Mouse (Mus musculus) G1E (cell line): ENCODE results near the gene Rpl29. TPM values are rescaled to one million over a fixed set of nuclear protein-coding genes. Genes with fewer than 3 reads are reported as not detected.

Experiments used
- ATAC-seq: 2 replicates; pipeline ENCODE4 v1.8.0; 2016; ENCODE audit warnings: mild to moderate bottlenecking; ENCODE audit not compliant: insufficient number of reproducible peaks, poor library complexity, low FRiP score, severe bottlenecking; ENCODE audit errors: extremely low read depth
- DNase-seq: peaks from one replicate; pipeline ENCODE4 v3.0.0; 2012; ENCODE audit warnings: low spot score
- H3K27me3 ChIP-seq: 2 replicates; pipeline ENCODE4 v1.6.1; 2012; ENCODE audit warnings: mild to moderate bottlenecking, low read length, inconsistent platforms; ENCODE audit not compliant: insufficient read depth
- H3K36me3 ChIP-seq: replicated peaks from 2 replicates; pipeline ENCODE3; 2012; ENCODE audit warnings: mild to moderate bottlenecking, inconsistent platforms
- H3K4me1 ChIP-seq: 2 replicates; pipeline ENCODE4 v1.6.1; 2012; ENCODE audit warnings: low read depth, low read length, inconsistent platforms, mixed read lengths; ENCODE audit not compliant: insufficient read depth
- H3K4me3 ChIP-seq: 2 replicates; pipeline ENCODE4 v1.5.1; 2012; ENCODE audit warnings: low read depth, mild to moderate bottlenecking, inconsistent platforms, low read length, moderate library complexity, mixed read lengths
- H3K9me3 ChIP-seq: replicated peaks from 2 replicates; pipeline ENCODE4 v1.6.1; 2012; ENCODE audit warnings: inconsistent platforms
- CTCF ChIP-seq: IDR thresholded peaks from 2 replicates; pipeline ENCODE4 v1.5.1; 2012; ENCODE audit warnings: low read depth, low read length, inconsistent platforms, mixed read lengths
- GATA1 ChIP-seq: IDR thresholded peaks from 2 replicates; pipeline ENCODE4 v1.6.1; 2012; ENCODE audit warnings: borderline replicate concordance, low read length, inconsistent platforms, mixed read lengths
- GATA2 ChIP-seq: IDR thresholded peaks from 2 replicates; pipeline ENCODE4 v1.6.1; 2012; ENCODE audit warnings: low read depth, low read length, inconsistent platforms, borderline replicate concordance
- POLR2AphosphoS5 ChIP-seq: IDR thresholded peaks from 2 replicates; pipeline ENCODE4 v1.6.1; 2012; ENCODE audit warnings: low read depth, low read length, inconsistent platforms; ENCODE audit not compliant: insufficient replicate concordance
- TAL1 ChIP-seq: conservative IDR thresholded peaks from 2 replicates; pipeline ENCODE4 v1.6.1; 2012; ENCODE audit warnings: low read depth, low read length, inconsistent platforms, mixed read lengths
- polyA plus RNA-seq: library from polyadenylated mRNA; stranded (reverse); fragments of >175 nt; gene quantifications from 2 replicates; pipeline ENCODE4 v1.2.3, GENCODE M21; 2012
- total RNA-seq, 2 experiments: library from RNA; stranded (forward) in 1 of 2; stranded (reverse) in 1 of 2; fragments of 200-1000 nt in 1 of 2; fragments of >200 nt in 1 of 2; fragmentation: Nextera tagmentation in 1 of 2; gene quantifications; 2 replicates each; pipeline ENCODE4 v1.2.3; 2014 to 2017

The Rpl29 gene
- total and polyA plus RNA-seq, 3 experiments, result 29.5 to 149 (median 81.1) TPM

- Histone ChIP-seq H3K27me3 (peaks cover 43% of the 10 kb centered on the region), H3K4me1 (peaks cover 39% of the 10 kb centered on the region), H3K36me3 (no peaks in the 10 kb centered on the region), H3K9me3 (peaks cover 4% of the 10 kb centered on the region; the same call in 1 of the 2 replicates), H3K4me3 (no peak overlapping the region)
- DNase-seq (no peak), ATAC-seq (no peak)
- TF ChIP-seq TAL1 (no peak), CTCF (no peak), POLR2AphosphoS5 (no peak), GATA2 (no peak), GATA1 (no peak)
These were observed 15.6 kb upstream of the Rpl29 start for GRCm38 (mm10) chr9:106413606-106414005.

- TF ChIP-seq CTCF (no peak), GATA2 (no peak), TAL1 (no peak), POLR2AphosphoS5 (no peak), GATA1 (no peak)
- H3K36me3 ChIP-seq, result no peaks in the 10 kb centered on the region
- no peak overlapping the region for H3K4me3 ChIP-seq
- H3K9me3 ChIP-seq, result no peaks in the 10 kb centered on the region
- peaks cover 43% of the 10 kb centered on the region for H3K4me1 ChIP-seq
- DNase-seq (no peak), ATAC-seq (no peak)
- H3K27me3 ChIP-seq, result peaks cover 48% of the 10 kb centered on the region
These were observed 12.4 kb upstream of the Rpl29 start for GRCm38 (mm10) chr9:106416826-106417225.

GRCm38 (mm10) chr9:106417841-106418625, 11.2 kb upstream of the Rpl29 start:
- peaks cover 49% of the 10 kb centered on the region for H3K27me3 ChIP-seq

GRCm38 (mm10) chr9:106420608-106421007, 8.6 kb upstream of the Rpl29 start:
- DNase-seq, result peak; percentile 28
- Histone ChIP-seq H3K9me3 (no peaks in the 10 kb centered on the region), H3K4me3 (no peak overlapping the region), H3K36me3 (no peaks in the 10 kb centered on the region), H3K27me3 (peaks cover 44% of the 10 kb centered on the region), H3K4me1 (peaks cover 34% of the 10 kb centered on the region)
- TF ChIP-seq POLR2AphosphoS5 (no peak), TAL1 (no peak), CTCF (no peak), GATA2 (no peak), GATA1 (no peak)
- no peak for ATAC-seq

More at GRCm38 (mm10) chr9:106417841-106418625, 11.2 kb upstream of the Rpl29 start:
- TF ChIP-seq GATA2 (no peak), TAL1 (no peak), POLR2AphosphoS5 (no peak), CTCF (no peak), GATA1 (no peak)
- Histone ChIP-seq H3K4me1 (peaks cover 34% of the 10 kb centered on the region), H3K9me3 (no peaks in the 10 kb centered on the region), H3K36me3 (no peaks in the 10 kb centered on the region), H3K4me3 (peak overlapping the region; percentile 48; the same call in 1 of the 2 replicates)
- peak; percentile 35 for DNase-seq
- ATAC-seq, result no peak

GRCm38 (mm10) chr9:106421033-106421864, 8.0 kb upstream of the Rpl29 start:
- no peak overlapping the region for H3K4me3 ChIP-seq
- peaks cover 34% of the 10 kb centered on the region for H3K4me1 ChIP-seq
- TF ChIP-seq POLR2AphosphoS5 (no peak), GATA1 (no peak), GATA2 (no peak), TAL1 (no peak), CTCF (no peak)
- DNase-seq, result no peak
- H3K36me3 ChIP-seq, result no peaks in the 10 kb centered on the region
- ATAC-seq, result no peak
- peaks cover 47% of the 10 kb centered on the region for H3K27me3 ChIP-seq
- H3K9me3 ChIP-seq, result no peaks in the 10 kb centered on the region

GRCm38 (mm10) chr9:106421865-106422160, 7.4 kb upstream of the Rpl29 start:
- peak; percentile 49 for ATAC-seq
- Histone ChIP-seq H3K4me1 (peaks cover 34% of the 10 kb centered on the region), H3K36me3 (no peaks in the 10 kb centered on the region), H3K27me3 (peaks cover 47% of the 10 kb centered on the region), H3K4me3 (no peak overlapping the region), H3K9me3 (no peaks in the 10 kb centered on the region)
- TF ChIP-seq GATA2 (no peak), TAL1 (no peak), CTCF (peak; percentile 71)
- DNase-seq, result peak; percentile 59
